Mouse (Mus musculus) limb, embryonic 10.5 days (tissue): ENCODE results near the gene Sox5. TPM values are rescaled to one million over a fixed set of nuclear protein-coding genes. Genes with fewer than 3 reads are reported as not detected.

ENCODE experiments used
- DNase-seq: peaks from one replicate; pipeline ENCODE4 v3.0.0-alpha.2; 2017; ENCODE audit warnings: low spot score
- H3K27ac ChIP-seq: fragments of 300-500 bp; sonication (generic); 2 replicates; pipeline ENCODE4 v1.5.1; 2016; ENCODE audit warnings: mild to moderate bottlenecking
- H3K27me3 ChIP-seq: fragments of 300-500 bp; sonication (generic); 2 replicates; pipeline ENCODE4 v1.6.1; 2016; ENCODE audit warnings: low read depth, mild to moderate bottlenecking; ENCODE audit not compliant: poor library complexity, severe bottlenecking
- H3K36me3 ChIP-seq: fragments of 300-500 bp; sonication (generic); 2 replicates; pipeline ENCODE4 v1.6.1; 2016; ENCODE audit warnings: mild to moderate bottlenecking, moderate library complexity
- H3K4me1 ChIP-seq: fragments of 300-500 bp; sonication (generic); 2 replicates; pipeline ENCODE4 v1.6.1; 2016
- H3K4me3 ChIP-seq: fragments of 300-500 bp; sonication (generic); 2 replicates; pipeline ENCODE4 v1.5.1; 2016; ENCODE audit warnings: mild to moderate bottlenecking, moderate library complexity
- H3K9me3 ChIP-seq: fragments of 300-500 bp; sonication (generic); replicated peaks from 2 replicates; pipeline ENCODE4 v1.6.1; 2016; ENCODE audit warnings: mild to moderate bottlenecking
- WGBS: fragments of 180-500 bp; shearing (Covaris S2); methylation state at CpG from one replicate; pipeline ENCODE4 v1.1.7; 2016; 5-methylcytosine and 5-hydroxymethylcytosine counted together
- polyA plus RNA-seq: library from polyadenylated mRNA; unstranded; fragments of >200 nt; fragmentation: Nextera tagmentation; extraction: Ambion mirVana; gene quantifications from 2 replicates; pipeline ENCODE4 v1.2.1, GENCODE M21; 2016

Sox5 gene
- polyA plus RNA-seq, 1 experiment from 2014 or later: 60.8 TPM

DNA sequence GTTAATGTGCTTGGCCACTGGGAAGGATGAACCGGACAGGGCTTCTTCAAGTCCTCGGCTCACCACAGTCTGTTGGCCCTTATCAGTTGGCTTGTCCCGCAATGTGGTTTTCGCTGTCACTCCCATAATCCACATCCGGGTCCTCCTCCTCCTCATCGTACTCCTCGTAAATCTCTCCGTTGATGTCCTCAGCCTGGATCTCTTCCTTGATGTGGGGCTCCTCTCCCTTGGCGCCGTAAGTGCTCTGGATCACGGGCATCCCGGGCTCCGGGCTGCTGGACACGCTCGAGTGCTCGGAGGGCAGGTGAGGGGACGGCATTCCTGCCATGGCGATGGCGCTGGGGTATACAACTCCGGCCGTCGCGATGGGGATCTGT, 948.6 kb downstream of the Sox5 start:
- no peaks in the 10 kb centered on the region for H3K9me3 ChIP-seq
- peaks cover 22% of the 10 kb centered on the region for H3K4me1 ChIP-seq
- peaks cover 25% of the 10 kb centered on the region for H3K36me3 ChIP-seq
- H3K27ac ChIP-seq: no peak overlapping the region
- no peak for DNase-seq
- peaks cover 39% of the 10 kb centered on the region; the same call in 1 of the 2 replicates for H3K27me3 ChIP-seq
- 90% methylated on average over 23 of the region's 23 CpGs for WGBS
- no peak overlapping the region for H3K4me3 ChIP-seq

DNA sequence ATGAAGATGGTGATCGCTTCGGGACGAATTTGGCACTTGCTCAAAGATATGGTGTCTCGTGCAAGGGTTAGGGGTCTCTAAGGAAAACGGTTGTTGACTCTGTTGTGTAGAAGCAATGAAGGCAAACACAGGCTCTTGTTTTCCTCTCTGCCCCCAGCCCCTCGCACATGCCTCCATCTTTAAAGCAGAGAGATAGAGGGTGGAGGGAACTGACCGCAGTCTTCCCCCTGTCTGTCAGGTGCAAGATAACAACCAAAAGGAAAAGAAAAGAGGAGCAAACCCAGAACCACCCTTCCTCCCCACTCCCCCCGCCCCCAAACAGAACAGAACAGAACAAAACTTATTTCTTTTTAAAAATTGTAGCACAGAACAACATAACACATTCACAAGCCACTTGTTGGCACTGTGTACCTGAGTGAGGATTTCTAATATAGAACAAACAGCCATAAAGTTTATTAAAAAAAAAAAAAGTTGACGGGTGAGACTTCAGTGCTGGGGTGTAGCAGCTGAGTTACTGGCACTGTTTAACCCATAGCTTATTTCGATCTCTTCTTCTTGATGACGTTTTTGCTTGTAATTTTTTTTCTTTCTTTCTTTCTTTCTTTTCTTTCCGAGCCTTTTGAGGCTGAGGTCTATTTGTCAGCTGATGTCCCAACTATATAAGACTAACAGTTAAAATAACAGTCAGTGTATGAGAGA, 949.1 kb downstream of the Sox5 start:
- Histone ChIP-seq H3K27me3 (peaks cover 33% of the 10 kb centered on the region; the same call in 1 of the 2 replicates), H3K36me3 (peaks cover 25% of the 10 kb centered on the region), H3K4me3 (no peak overlapping the region), H3K27ac (no peak overlapping the region), H3K9me3 (no peaks in the 10 kb centered on the region), H3K4me1 (peaks cover 21% of the 10 kb centered on the region)
- no peak for DNase-seq
- 92% methylated on average over 12 of the region's 12 CpGs for WGBS

DNA sequence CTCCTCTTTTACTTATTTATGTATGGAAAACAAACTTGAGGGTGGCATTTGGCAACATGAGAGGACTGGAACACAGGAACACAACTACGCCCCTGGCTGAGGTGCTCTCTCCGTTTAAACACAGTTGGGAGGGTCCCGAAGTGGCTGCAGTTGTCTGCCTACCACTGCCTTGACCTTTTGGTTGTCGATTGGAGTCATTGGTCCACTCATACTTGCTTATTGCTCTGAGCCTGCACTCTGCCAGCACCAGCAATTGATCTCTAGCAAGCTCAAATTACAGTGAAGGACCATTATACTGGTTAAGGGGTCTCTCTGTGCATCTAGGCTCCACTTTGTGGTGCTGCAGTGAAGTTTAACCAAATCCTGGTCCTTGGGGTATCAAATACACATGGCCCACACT, 950.5 kb downstream of the Sox5 start:
- no peaks in the 10 kb centered on the region for H3K9me3 ChIP-seq
- peaks cover 17% of the 10 kb centered on the region for H3K4me1 ChIP-seq
- H3K27ac ChIP-seq: peak overlapping the region; percentile 1; the same call in 1 of the 2 replicates
- no peak overlapping the region for H3K4me3 ChIP-seq
- 64% methylated on average over 4 of the region's 4 CpGs for WGBS
- DNase-seq: peak; percentile 31
- peaks cover 22% of the 10 kb centered on the region; the same call in 1 of the 2 replicates for H3K27me3 ChIP-seq
- peaks cover 25% of the 10 kb centered on the region for H3K36me3 ChIP-seq

DNA sequence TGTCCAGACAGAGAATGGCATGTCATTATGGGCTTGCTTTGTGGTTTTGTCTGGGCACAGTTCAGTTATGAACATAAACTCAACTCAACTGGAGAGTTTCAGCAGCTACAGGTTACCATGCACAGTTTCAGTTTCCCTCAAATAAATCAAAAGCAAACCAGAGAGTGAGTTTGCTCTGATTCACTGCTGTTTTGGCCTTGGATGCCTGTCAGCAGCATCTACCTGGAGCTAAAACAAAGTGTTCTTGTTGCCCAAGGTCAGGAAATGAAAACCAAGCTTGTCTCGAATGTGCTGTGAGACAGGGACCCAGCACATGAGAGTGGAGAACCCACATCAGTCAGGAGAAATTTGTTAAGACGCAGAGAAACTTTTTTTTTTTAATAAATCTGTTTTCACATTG, 951.6 kb downstream of the Sox5 start:
- WGBS: 63% methylated on average over 2 of the region's 2 CpGs
- Histone ChIP-seq H3K36me3 (peaks cover 22% of the 10 kb centered on the region), H3K27ac (no peak overlapping the region)

DNA sequence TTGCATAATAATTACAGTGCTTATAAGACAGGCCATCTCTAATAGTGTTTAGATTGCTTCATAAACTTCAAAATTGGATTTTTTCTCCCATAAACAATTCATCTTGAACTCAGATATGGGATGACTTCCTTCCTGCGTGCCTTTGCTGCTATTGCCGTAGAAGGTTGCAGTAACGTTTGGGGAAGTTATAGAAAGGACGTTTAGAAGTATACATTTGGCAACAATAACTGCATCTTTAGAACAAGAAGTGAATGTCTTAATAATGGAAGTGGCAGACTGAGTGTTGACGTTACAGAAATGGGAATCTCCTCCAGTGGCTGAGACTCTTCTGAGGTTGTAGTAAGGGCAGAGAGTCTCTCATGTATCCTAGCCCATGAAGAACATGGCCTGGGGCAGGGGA, 955.0 kb downstream of the Sox5 start:
- no peak overlapping the region for H3K4me3 ChIP-seq
- WGBS: 93% methylated on average over 5 of the region's 5 CpGs
- H3K27ac ChIP-seq: no peak overlapping the region
- DNase-seq: no peak
- no peaks in the 10 kb centered on the region for H3K27me3 ChIP-seq
- H3K36me3 ChIP-seq: no peaks in the 10 kb centered on the region
- H3K4me1 ChIP-seq: peaks cover 16% of the 10 kb centered on the region
- no peaks in the 10 kb centered on the region for H3K9me3 ChIP-seq

More for the DNA sequence above, 951.6 kb downstream of the Sox5 start:
- DNase-seq: no peak
- Histone ChIP-seq H3K4me1 (peaks cover 17% of the 10 kb centered on the region), H3K27me3 (peaks cover 13% of the 10 kb centered on the region; the same call in 1 of the 2 replicates), H3K9me3 (no peaks in the 10 kb centered on the region), H3K4me3 (no peak overlapping the region)

DNA sequence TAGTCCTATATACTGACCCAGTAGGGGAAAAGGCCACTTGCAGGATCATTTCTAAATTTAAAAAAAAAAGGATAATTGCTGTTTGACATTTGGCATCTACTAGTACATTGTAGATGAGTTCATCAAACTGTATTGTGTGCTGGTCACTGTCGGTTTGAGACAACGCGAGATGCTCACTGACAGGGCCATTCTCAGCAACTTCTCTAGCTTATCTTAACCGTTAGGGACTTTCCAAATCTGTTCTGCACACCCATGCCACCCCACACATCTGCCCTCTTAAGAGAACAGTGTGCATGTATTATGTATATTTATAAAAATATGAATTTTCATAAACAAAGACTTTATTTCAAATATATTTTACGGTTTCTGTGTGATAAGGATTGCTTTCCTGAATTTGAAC, 955.8 kb downstream of the Sox5 start:
- 93% methylated on average over 5 of the region's 5 CpGs for WGBS
- no peaks in the 10 kb centered on the region for H3K9me3 ChIP-seq
- no peak overlapping the region for H3K4me3 ChIP-seq
- no peaks in the 10 kb centered on the region for H3K36me3 ChIP-seq
- DNase-seq: no peak
- no peak overlapping the region for H3K27ac ChIP-seq
- no peaks in the 10 kb centered on the region for H3K27me3 ChIP-seq
- H3K4me1 ChIP-seq: peaks cover 8% of the 10 kb centered on the region

- H3K4me1 ChIP-seq: peaks cover 5% of the 10 kb centered on the region; the same call in 1 of the 2 replicates
- no peak for DNase-seq
- no peaks in the 10 kb centered on the region for H3K27me3 ChIP-seq
- no peak overlapping the region for H3K27ac ChIP-seq
- H3K9me3 ChIP-seq: no peaks in the 10 kb centered on the region
- WGBS: 83% methylated on average over 6 of the region's 6 CpGs
- H3K36me3 ChIP-seq: no peaks in the 10 kb centered on the region
- H3K4me3 ChIP-seq: no peak overlapping the region
These were observed 956.7 kb downstream of the Sox5 start for GRCm38 (mm10) chr6:143825086-143825485.

DNA sequence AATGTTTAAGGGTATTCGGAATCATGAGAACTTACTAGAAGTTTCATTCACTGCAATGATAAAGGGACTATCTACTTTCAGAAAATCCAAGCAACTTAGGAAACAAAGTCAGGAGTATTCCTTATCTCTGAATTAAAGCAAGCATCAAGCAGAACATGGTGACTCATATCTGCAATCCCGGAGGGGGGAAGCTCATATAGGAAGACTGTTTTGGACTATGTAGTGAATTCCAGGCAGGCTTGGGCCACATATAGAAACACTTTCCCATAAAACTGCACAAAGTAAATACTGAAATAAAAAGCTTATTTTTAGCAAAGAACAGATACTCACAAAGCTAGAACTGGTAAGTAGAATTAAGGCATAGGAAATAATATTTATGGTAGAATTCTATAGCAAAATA, 993.3 kb downstream of the Sox5 start:
- H3K36me3 ChIP-seq: no peaks in the 10 kb centered on the region
- H3K4me1 ChIP-seq: no peaks in the 10 kb centered on the region
- H3K27ac ChIP-seq: no peak overlapping the region
- DNase-seq: no peak
- no peaks in the 10 kb centered on the region for H3K27me3 ChIP-seq
- no peak overlapping the region for H3K4me3 ChIP-seq
- WGBS: 92% methylated on average over 2 of the region's 2 CpGs
- no peaks in the 10 kb centered on the region for H3K9me3 ChIP-seq

DNA sequence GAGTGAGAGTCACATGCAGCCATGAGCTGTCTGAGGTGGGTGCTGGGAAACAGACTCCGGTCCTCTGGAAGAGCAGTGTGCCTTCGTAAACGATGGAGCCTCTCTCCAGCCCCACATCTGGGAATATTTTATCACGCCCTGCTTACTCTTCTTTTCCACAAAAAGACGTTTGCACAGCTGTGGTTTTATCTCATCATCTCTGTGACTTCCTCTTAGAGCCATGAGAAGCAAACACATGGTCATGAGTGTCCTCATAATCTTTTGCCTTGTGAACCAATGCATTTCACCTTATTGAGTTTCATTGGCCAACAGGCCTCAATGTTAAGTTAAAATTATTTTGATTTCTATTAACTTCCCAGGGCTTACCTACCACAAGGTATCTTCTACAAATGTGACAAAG, 994.4 kb downstream of the Sox5 start:
- WGBS: 87% methylated on average over 5 of the region's 5 CpGs
- Histone ChIP-seq H3K27ac (no peak overlapping the region), H3K27me3 (no peaks in the 10 kb centered on the region), H3K4me3 (no peak overlapping the region), H3K9me3 (no peaks in the 10 kb centered on the region), H3K36me3 (no peaks in the 10 kb centered on the region), H3K4me1 (no peaks in the 10 kb centered on the region)
- no peak for DNase-seq

DNA sequence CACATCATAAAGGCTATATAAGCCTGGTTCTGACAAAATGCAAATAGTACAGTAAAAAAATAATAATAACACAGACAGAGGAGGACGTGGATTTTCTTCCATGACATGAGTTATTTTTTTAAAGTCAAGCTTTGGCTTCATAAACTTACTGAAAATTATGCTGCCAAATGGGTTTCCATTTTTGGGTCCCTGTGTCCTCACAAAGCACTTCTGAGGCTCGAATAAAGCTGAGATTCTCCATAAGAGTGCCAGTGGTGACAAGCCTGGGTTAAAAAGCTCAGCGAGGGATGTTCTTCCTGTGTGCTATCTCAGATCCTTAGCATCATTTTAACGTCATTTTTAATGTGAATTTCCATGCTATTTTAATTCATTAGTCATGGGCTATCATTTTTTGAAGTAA, 996.1 kb downstream of the Sox5 start:
- Histone ChIP-seq H3K4me1 (no peaks in the 10 kb centered on the region), H3K36me3 (no peaks in the 10 kb centered on the region), H3K9me3 (no peaks in the 10 kb centered on the region), H3K27me3 (no peaks in the 10 kb centered on the region), H3K27ac (no peak overlapping the region), H3K4me3 (no peak overlapping the region)
- no peak for DNase-seq
- WGBS: 84% methylated on average over 4 of the region's 4 CpGs
